In the genomic region with DNA sequence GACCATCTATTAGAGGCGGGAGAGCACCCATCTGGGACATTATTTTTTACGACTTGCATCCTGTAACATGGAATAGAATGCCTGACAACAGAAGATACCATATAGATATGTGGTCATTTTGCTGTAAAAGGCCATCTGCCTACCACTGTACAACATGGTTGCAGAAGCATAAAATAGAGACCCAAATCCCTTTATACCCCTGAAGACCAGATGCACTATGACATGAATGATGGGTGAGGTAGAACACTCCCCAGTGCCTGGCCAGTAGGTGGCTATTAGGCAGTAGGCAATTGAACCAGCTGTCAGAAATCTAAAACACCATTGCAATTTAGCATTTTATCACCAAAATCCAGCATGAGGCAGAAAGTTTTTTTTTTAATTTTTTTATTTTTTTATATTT, we compare ENCODE assay signal across 13 mouse cellular contexts.
DNase-seq lines count a peak whose midpoint lies in the region; ATAC-seq and TF ChIP-seq lines count a peak whose summit lies in the region.
"Had no signal": no experiment of that assay in that cellular context is flagged by ENCODE, and none has a peak within 500 bp of the region (broad histone marks: within the 10 kb centered on the region; RNA-seq: fewer than 3 reads in every experiment).

No protein-coding gene starts in this region.

- no peak overlapping the region for H3K9ac ChIP-seq in hindbrain, postnatal 0 days (replicated peaks; ENCODE audit: low read length)
- no peak overlapping the region for H3K9ac ChIP-seq in hindbrain, embryonic 12.5 days
- no peak overlapping the region for H3K9ac ChIP-seq in neural tube, embryonic 11.5 days (ENCODE audit: low read length)
- H3K9ac ChIP-seq: embryonic facial prominence, embryonic 13.5 days; forebrain, embryonic 12.5 days; heart, embryonic 12.5 days had no signal

- H3K4me3 ChIP-seq in hindbrain, postnatal 0 days (ENCODE audit: low read length), result no peak overlapping the region
- H3K4me3 ChIP-seq in hindbrain, embryonic 12.5 days, result no peak overlapping the region
- H3K4me3 ChIP-seq in neural tube, embryonic 11.5 days (ENCODE audit: low read depth, low read length), result no peak overlapping the region
- H3K4me3 ChIP-seq: embryonic facial prominence, embryonic 13.5 days; forebrain, embryonic 12.5 days; heart, adult 2 months; heart, embryonic 12.5 days had no signal

- H3K9me3 ChIP-seq in hindbrain, postnatal 0 days (ENCODE audit: low read length), result no peaks in the 10 kb centered on the region
- H3K9me3 ChIP-seq in hindbrain, embryonic 12.5 days (replicated peaks), result no peaks in the 10 kb centered on the region
- H3K9me3 ChIP-seq in neural tube, embryonic 11.5 days (ENCODE audit: control insufficient read depth, low read length), result no peaks in the 10 kb centered on the region
- H3K9me3 ChIP-seq: embryonic facial prominence, embryonic 13.5 days; forebrain, embryonic 12.5 days; heart, embryonic 12.5 days had no signal

- ATAC-seq in hindbrain, postnatal 0 days, result peak; percentile 27; the same call in 1 of the 2 replicates
- ATAC-seq in hindbrain, embryonic 12.5 days (ENCODE audit: low FRiP score), result no peak
- ATAC-seq in neural tube, embryonic 11.5 days (ENCODE audit: insufficient read depth, low FRiP score, low TSS enrichment), result peak; percentile 76; the same call in 1 of the 2 replicates
- ATAC-seq: inflammation-experienced regulatory T-cells, adult 6 months had no signal

- no peaks in the 10 kb centered on the region for H3K36me3 ChIP-seq in hindbrain, postnatal 0 days (ENCODE audit: insufficient read depth, low read length)
- no peaks in the 10 kb centered on the region for H3K36me3 ChIP-seq in hindbrain, embryonic 12.5 days
- H3K36me3 ChIP-seq in neural tube, embryonic 11.5 days (ENCODE audit: control insufficient read depth, insufficient read depth, low read length), result no peaks in the 10 kb centered on the region
- H3K36me3 ChIP-seq: embryonic facial prominence, embryonic 13.5 days; forebrain, embryonic 12.5 days; heart, embryonic 12.5 days had no signal

- TF ChIP-seq CTCF in hindbrain, postnatal 0 days (IDR thresholded peaks at IDR 0.05; ENCODE audit: low read depth), result peak; percentile 23; the same call in 1 of the 2 replicates

- H3K27ac ChIP-seq in hindbrain, postnatal 0 days, result no peak overlapping the region
- H3K27ac ChIP-seq in hindbrain, embryonic 12.5 days, result no peak overlapping the region
- no peak overlapping the region for H3K27ac ChIP-seq in neural tube, embryonic 11.5 days (ENCODE audit: low read depth, low read length)
- H3K27ac ChIP-seq: embryonic facial prominence, embryonic 13.5 days; forebrain, embryonic 12.5 days; heart, adult 2 months had no signal

- DNase-seq in cerebellum, postnatal 10 days, result peak; percentile 46 to 49
- no peak for DNase-seq in cerebellum, adult 9-11 months
- DNase-seq in hindbrain, postnatal 0 days (ENCODE audit: low spot score), result no peak
- no peak for DNase-seq in neural tube, embryonic 11.5 days (ENCODE audit: low spot score)
- no peak for DNase-seq in neural tube, embryonic 10.5 days (ENCODE audit: extremely low spot score, low spot score)
- no peak for DNase-seq in lung, postnatal 10 days
- DNase-seq: adrenal gland, postnatal 10 days had no signal

- whole genome bisulfite sequencing in hindbrain, postnatal 0 days, result 73% methylated on average over 2 of the region's 2 CpGs
- 68% methylated on average over 2 of the region's 2 CpGs for WGBS in hindbrain, embryonic 12.5 days
- WGBS in neural tube, embryonic 11.5 days, result 62% methylated on average over 2 of the region's 2 CpGs

- H3K4me2 ChIP-seq in hindbrain, postnatal 0 days (ENCODE audit: low read depth, low read length), result no peak overlapping the region
- no peak overlapping the region for H3K4me2 ChIP-seq in hindbrain, embryonic 12.5 days (replicated peaks)
- no peak overlapping the region for H3K4me2 ChIP-seq in neural tube, embryonic 11.5 days (ENCODE audit: low read depth)
- H3K4me2 ChIP-seq: embryonic facial prominence, embryonic 13.5 days; forebrain, embryonic 12.5 days; heart, embryonic 12.5 days had no signal

- H3K4me1 ChIP-seq in hindbrain, postnatal 0 days (ENCODE audit: insufficient read depth, low read length), result no peaks in the 10 kb centered on the region
- peaks cover 4% of the 10 kb centered on the region; the same call in 1 of the 2 replicates for H3K4me1 ChIP-seq in hindbrain, embryonic 12.5 days
- H3K4me1 ChIP-seq in neural tube, embryonic 11.5 days (ENCODE audit: control insufficient read depth, insufficient read depth, low read length), result no peaks in the 10 kb centered on the region; the same call in 1 of the 2 replicates
- H3K4me1 ChIP-seq: forebrain, embryonic 12.5 days; heart, embryonic 12.5 days had no signal

- no peaks in the 10 kb centered on the region for H3K27me3 ChIP-seq in hindbrain, postnatal 0 days (ENCODE audit: insufficient read depth, low read length)
- no peaks in the 10 kb centered on the region for H3K27me3 ChIP-seq in hindbrain, embryonic 12.5 days
- no peaks in the 10 kb centered on the region for H3K27me3 ChIP-seq in neural tube, embryonic 11.5 days (ENCODE audit: control insufficient read depth, insufficient read depth, low read length)
- H3K27me3 ChIP-seq: embryonic facial prominence, embryonic 13.5 days; forebrain, embryonic 12.5 days; heart, embryonic 12.5 days had no signal

Comparison
In these comparisons a context has a peak if more than half of its experiments do, and no peak if none do; other contexts are left out.
1. DNase-seq: peak in cerebellum, postnatal 10 days (2 of 2); none in cerebellum, adult 9-11 months (single experiment), hindbrain, postnatal 0 days (single experiment), neural tube, embryonic 11.5 days (single experiment), neural tube, embryonic 10.5 days (single experiment) and lung, postnatal 10 days (single experiment).